Mouse (Mus musculus) frontal cortex, postnatal 10 days (tissue): ENCODE results near the gene Tm9sf2.

ENCODE experiments used
- DNase-seq, 2 experiments: peaks; one replicate each; pipeline ENCODE4 v3.0.0; 2022; ENCODE audit warnings: low spot score in 2 of 2, mixed read lengths in 1 of 2

The Tm9sf2 gene

DNA sequence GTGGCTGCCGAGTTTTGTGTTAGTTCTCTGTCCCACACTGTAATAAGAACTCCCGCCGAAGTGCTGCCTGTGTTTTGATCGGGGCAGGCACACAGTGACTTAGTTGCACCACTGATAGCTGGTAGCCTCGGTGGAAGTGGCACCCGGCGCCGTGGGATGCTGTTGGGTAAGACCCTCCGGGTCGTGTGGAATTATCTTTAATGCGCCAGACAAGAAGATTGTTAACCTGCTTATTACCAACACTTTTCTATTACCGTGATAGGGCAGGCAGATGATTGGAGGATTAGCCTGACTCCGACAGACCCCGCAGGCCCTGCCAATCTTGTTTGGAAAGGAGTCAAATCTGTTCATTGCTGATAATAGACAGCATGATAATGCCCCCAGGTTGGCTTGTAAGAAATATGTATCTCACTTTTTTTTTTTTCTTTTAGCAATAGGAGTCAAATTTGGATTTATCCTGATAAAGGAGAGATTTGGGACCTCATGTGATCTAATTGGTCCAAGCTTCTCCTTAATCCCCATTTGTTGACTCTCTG, 69.5 kb downstream of the Tm9sf2 start:
- DNase-seq, result no peak

DNA sequence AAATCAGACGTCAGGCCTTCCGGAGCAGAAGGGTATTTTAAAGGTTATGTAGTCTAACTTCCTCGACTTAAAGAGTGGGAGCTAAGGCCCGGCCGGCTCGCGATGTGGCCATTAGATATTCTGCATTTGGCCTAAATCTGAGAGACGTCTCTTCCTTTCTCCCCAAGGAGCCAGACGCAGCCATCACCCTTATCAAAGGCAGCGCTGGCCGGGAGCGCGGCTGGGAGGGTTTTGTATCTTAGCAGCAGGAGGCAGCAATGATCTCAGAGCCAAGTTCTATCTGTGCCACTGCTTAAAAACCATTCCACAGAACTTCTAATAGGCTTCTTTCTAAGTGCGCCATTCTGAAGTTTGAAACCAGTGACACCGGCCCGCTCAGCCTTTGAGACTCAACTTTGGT, 72.4 kb downstream of the Tm9sf2 start:
- no peak for DNase-seq

DNA sequence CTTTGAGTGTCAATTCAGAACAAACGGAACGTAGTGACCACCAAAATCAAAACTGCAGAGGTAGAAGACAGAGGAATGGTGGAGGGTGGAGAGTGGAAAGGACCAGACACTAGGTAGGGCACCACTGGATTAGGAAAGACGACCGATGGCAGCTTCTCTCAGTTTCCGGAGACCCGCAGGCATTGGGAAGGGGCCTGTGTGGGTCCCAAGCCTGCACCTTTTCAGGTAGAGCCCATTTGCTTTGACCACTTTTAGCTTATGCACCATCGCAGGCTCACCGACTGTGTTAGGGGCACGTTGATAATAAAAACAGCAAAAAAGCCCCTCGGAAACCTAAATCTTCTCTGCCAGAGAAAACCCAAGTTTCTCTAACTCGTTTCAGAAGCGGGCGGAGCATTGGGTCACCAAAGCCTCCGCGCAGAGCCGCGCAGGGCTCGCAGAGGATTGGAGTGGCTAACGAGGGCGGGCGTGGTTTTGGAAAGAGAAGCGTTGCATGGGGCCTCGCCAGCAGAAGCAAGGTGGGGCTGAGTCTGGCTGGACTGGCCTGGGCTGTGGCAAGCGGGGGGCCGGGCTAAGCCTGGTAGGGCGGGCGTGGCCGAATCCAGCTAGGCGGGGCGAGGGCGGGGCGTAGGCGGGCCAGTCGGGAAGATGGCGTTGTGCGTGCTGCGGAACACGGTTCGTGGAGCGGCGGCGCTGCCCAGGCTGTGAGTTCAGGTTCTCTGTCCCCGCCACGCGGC, 74.4 kb downstream of the Tm9sf2 start, which contains the start of gene Clybl:
Clybl (plus strand) TSS at position 627 of the 737 bp plus-strand sequence.
- DNase-seq, result peak; percentile 84 to 90

DNA sequence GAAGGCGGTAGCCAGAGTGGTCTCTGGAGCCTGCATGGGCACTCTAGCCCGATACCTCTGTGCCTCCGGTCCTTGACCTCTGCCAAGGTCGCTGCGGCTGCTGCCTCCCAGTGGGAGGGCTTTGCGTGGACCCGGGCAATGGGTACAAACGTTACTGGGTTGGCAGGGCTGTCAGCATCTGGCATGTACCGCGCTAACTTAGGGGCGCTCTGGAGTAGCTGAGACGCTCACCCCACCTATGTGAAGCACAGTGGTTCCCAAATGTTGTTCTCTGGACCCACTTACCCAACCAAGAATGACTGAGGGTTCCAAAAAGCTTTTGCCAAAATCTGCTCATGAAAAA, 74.9 kb downstream of the Tm9sf2 start:
- DNase-seq, result no peak

DNA sequence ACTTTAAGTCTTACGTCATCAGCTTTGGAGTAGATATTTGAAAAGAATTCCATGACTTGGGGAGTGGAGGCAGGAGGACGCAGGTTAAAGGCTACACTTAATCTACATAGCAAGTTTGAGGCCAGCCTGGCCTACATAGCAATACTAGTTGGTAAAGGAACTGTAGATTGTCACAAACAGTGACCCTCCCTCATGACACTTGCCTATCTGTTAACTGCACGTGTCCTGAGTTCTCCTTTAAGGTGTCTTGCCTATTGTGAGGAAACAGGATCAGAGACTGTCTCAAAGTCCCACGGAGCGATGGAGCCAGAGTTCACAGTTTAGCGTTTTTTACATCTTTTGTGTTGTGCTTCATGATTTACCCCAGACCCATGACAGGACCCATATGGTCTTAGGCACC, 75.4 kb downstream of the Tm9sf2 start:
- no peak for DNase-seq

DNA sequence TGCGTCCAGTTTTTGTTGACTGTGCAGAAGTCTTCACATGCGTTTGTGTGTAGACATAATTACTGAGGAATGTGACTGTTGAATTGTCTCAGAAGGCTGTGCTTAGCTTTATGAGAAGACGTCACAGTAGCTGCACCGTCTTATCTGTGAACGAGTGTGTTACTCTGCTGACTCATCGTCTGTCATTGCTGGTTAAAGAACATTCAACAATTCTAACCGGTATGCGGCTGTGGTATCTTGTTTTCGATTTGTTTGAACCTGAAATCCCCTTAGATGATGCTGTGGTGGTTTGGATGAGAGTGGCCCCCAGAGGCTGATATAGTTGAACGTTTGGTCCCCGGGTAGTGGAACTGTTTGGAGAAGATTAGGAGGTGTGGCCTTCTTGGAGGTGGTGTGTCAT, 77.1 kb downstream of the Tm9sf2 start:
- DNase-seq, result no peak

DNA sequence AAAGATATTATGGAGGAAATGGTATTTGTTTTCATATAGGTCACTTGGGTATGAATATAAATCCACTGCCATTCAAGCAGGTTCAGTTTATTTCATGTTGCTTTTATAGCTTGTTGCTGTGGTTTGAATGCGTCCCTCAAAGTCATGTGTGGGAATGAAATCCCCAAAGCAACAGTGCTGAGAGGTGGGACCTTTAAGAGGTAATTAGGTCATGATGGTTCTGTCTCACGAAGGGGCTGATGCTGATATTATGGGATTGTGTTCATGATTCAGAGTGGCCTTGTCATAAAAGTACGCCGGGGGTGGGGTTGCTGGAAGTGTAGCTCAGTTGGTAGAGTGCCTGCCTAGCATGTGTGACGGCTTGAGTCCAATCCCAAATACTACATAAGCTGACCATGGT, 81.4 kb downstream of the Tm9sf2 start:
- DNase-seq, result no peak

DNA sequence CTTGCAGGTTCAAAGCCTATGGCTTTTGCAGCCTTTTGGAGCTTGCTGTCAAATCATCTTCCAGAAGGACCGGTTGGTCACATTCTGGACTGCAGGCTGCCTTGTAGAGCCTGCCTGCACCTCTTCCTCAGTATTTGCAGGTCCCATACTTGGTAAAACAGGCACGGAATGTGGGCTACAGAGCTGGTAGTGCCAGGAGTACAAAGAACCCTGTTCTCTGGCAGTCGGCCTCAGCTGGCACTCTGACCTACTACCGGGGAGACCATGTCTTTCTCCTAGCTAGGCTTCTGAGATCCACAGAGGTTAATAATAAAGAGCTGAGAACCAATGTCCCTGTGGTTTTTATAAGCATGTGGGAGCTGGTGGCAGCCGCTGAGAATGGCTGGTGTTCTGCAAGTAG, 83.1 kb downstream of the Tm9sf2 start:
- DNase-seq, result no peak

DNA sequence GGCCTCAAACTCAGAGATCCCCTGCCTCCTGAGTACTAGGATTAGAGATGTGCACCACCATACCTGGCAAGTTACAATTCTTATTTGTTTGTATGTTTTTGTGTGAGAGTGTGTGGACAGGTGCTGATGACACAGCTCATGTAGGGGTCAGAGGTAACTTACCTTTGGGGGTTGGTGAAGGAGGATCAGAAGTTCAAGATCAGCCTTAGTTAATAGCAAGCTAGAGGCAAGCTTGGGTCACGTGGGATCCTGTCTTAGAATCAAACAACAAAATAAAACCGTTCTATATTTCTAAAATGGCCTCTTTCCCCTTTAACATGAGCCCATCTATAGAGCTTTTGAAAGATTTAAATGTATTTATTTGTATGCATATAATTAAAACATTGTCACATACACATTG, 83.7 kb downstream of the Tm9sf2 start:
- no peak for DNase-seq

DNA sequence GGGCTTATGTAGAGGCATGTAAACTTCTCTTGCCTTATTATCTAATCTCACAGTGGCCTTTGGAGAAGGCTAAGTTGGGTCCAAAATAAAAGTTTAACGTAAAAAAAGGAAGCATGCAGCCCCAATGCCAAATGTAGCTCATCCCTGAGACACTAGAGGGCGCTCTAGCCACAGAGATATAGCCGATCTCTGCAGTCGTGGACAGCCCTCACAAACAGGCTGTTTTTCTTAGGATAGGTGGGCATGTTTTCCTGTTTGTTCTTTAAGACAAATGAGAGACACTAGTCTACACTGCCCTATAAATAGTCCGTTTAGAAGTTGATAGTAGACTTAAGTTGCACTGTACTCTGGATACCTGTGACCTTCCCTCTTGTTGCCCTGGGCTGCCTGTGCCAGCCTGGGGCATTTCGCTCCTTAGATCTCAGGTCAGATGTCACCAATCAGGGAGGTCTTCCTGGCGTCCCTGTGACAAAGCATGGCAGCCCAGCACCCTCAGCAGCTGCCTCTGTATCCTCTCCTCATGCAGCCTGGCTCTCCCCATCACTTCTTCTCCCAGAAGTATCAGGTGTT, 84.2 kb downstream of the Tm9sf2 start:
- peak in 1 of 2 experiments; percentile 47 for DNase-seq

DNA sequence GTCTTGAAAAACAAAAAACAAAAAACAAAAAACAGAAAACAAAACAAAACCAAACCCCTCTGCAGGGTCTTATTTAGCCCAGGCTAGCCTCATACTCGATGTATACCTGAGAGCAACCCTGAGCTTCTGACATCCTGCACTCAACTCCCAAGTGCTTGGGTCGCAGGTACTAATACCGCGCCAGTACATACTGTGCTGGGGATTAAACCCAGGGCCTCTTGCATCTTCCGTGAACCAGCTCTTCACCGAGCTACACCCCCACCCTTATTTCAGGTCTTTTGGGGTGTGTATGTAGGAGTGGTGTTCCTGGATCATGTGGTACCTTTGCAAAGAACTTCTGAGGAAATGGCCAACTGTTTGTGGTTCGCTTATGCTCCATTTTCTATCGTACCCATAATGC, 87.8 kb downstream of the Tm9sf2 start:
- no peak for DNase-seq

DNA sequence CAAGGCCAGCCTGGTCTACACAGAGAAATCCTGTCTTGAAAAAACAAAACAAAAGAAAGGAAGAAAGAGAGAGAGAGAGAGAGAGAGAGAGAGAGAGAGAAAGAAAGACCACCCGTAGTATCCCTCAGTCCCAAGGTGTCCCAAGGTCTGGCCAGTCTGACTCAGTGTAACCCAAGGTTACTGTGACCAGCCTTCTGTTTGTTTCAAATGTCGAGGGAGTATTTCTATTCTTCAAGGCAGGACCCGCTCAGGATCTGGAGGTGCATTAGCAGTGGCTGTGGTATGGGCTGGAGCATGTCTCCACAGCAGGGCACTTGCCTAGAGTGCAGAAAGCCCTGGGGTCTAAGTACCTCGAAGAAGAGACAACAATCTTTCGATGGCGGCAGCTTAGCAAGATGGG, 90.0 kb downstream of the Tm9sf2 start:
- DNase-seq, result no peak

DNA sequence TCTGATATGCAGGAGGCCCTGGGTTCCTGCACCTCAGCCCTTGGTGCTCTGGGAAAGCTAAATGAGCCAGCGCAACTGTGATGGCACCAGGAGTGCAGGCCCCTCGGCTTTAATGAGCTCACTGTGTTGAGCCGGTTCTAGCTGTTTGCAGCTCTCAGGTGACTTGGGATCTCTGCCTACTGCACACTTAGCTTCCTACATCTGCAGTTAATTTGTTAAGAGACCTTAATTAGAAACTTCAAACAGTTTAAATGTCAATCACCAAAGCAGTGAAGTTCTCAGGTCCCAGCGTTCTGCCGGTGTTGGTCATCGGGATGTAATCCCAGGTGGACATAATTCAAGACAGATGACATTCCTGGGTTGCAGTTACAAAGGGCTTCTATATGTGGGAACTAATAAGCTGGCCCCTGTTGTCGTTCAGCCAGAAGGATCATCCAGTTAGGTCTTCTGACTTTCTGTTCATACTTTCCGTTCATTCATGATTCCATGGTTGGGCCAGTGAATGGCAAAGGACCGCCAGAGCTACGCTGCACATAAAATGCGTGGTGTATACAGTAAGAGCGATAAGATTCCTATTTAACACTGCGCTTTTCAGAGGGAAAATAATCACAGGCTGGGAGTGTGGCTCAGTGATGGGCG, 93.5 kb downstream of the Tm9sf2 start:
- DNase-seq, result no peak

DNA sequence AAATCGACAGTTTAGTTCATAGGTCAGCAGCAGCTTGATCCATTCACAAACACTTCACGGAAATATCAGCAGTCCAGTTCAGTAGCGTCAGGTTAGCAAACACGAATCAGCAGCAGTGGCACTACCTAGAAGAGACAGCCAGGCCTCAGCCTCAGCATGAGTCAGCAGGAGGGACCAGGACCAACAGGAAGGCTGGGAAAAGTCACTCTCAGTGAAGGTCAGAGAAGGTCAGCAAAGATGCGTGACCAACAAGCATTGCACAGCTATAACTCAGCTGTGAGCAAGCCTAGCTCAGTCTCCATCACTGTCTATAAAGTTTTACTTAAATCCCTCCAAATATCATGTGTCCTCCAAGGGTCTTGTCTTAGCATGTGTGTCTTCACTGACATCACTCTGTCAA, 102.3 kb downstream of the Tm9sf2 start:
- no peak for DNase-seq
